Mouse (Mus musculus): ENCODE measurements around the gene Cacna1s. TPM values are rescaled to one million over a fixed set of nuclear protein-coding genes. Genes with fewer than 3 reads are reported as not detected.

The Cacna1s gene
- polyA plus RNA-seq, 1 experiment from 2014 or later: 0.29 TPM

GRCm38 (mm10) chr1:136137575-136137974 is 85.0 kb downstream of the Cacna1s start:
- Histone ChIP-seq H3K4me3 (no peak overlapping the region), H3K9ac (no peak overlapping the region), H3K4me1 (replicated peaks) (peaks cover 80% of the 10 kb centered on the region), H3K27ac (peak overlapping the region; percentile 64), H3K4me2 (peak overlapping the region; percentile 27; the same call in 1 of the 2 replicates), H3K36me3 (no peaks in the 10 kb centered on the region), H3K9me3 (replicated peaks) (no peaks in the 10 kb centered on the region), H3K27me3 (peaks cover 4% of the 10 kb centered on the region; the same call in 1 of the 2 replicates)
- ATAC-seq (replicated peaks; ENCODE audit: insufficient number of reproducible peaks, insufficient read depth, low FRiP score, low read depth): no peak
- WGBS: 9% methylated on average over 4 of the region's 4 CpGs

GRCm38 (mm10) chr1:136138191-136138830 is 85.8 kb downstream of the Cacna1s start:
- Histone ChIP-seq H3K4me2 (peak overlapping the region; percentile 27; the same call in 1 of the 2 replicates), H3K4me3 (no peak overlapping the region), H3K4me1 (replicated peaks) (peaks cover 76% of the 10 kb centered on the region), H3K9ac (0 out of 2 replicates have a peak overlapping the region, but pooled peaks have one; percentile 9), H3K27ac (peak overlapping the region; percentile 64), H3K36me3 (no peaks in the 10 kb centered on the region), H3K27me3 (no peaks in the 10 kb centered on the region; the same call in 1 of the 2 replicates), H3K9me3 (replicated peaks) (no peaks in the 10 kb centered on the region)
- no peak for ATAC-seq (replicated peaks; ENCODE audit: insufficient number of reproducible peaks, insufficient read depth, low FRiP score, low read depth)
- 27% methylated on average over 10 of the region's 10 CpGs for WGBS

GRCm38 (mm10) chr1:136139990-136140640 is 87.6 kb downstream of the Cacna1s start:
- peak overlapping the region; percentile 78 for H3K9ac ChIP-seq
- H3K4me3 ChIP-seq: peak overlapping the region; percentile 61
- peaks cover 59% of the 10 kb centered on the region for H3K4me1 ChIP-seq (replicated peaks)
- peak overlapping the region; percentile 93 for H3K4me2 ChIP-seq
- ATAC-seq (replicated peaks; ENCODE audit: insufficient number of reproducible peaks, insufficient read depth, low FRiP score, low read depth): peak; percentile 59
- H3K27ac ChIP-seq: peak overlapping the region; percentile 86
- WGBS: 1% methylated on average over 32 of the region's 32 CpGs
- H3K27me3 ChIP-seq: no peaks in the 10 kb centered on the region; the same call in 1 of the 2 replicates
- no peaks in the 10 kb centered on the region for H3K9me3 ChIP-seq (replicated peaks)
- H3K36me3 ChIP-seq: no peaks in the 10 kb centered on the region

GRCm38 (mm10) chr1:136141176-136141950 is 88.8 kb downstream of the Cacna1s start:
- no peaks in the 10 kb centered on the region for H3K36me3 ChIP-seq
- H3K4me1 ChIP-seq (replicated peaks): peaks cover 55% of the 10 kb centered on the region
- no peak overlapping the region for H3K4me3 ChIP-seq
- WGBS: 80% methylated on average over 11 of the region's 11 CpGs
- H3K27ac ChIP-seq: no peak overlapping the region
- ATAC-seq (replicated peaks; ENCODE audit: insufficient number of reproducible peaks, insufficient read depth, low FRiP score, low read depth): no peak
- H3K27me3 ChIP-seq: no peaks in the 10 kb centered on the region; the same call in 1 of the 2 replicates
- H3K9ac ChIP-seq: no peak overlapping the region
- no peak overlapping the region for H3K4me2 ChIP-seq
- H3K9me3 ChIP-seq (replicated peaks): no peaks in the 10 kb centered on the region

- Histone ChIP-seq H3K36me3 (no peaks in the 10 kb centered on the region), H3K4me3 (no peak overlapping the region), H3K4me2 (no peak overlapping the region), H3K9ac (no peak overlapping the region), H3K27ac (no peak overlapping the region), H3K27me3 (no peaks in the 10 kb centered on the region; the same call in 1 of the 2 replicates), H3K9me3 (replicated peaks) (no peaks in the 10 kb centered on the region), H3K4me1 (replicated peaks) (peaks cover 45% of the 10 kb centered on the region)
- ATAC-seq (replicated peaks; ENCODE audit: insufficient number of reproducible peaks, insufficient read depth, low FRiP score, low read depth): 0 out of 2 replicates have a peak, but pooled peaks have one; percentile 19
- WGBS: 31% methylated on average over 6 of the region's 6 CpGs
Observed at GRCm38 (mm10) chr1:136142336-136142735, 89.8 kb downstream of the Cacna1s start.

- WGBS: 91% methylated on average over 10 of the region's 10 CpGs
- Histone ChIP-seq H3K27ac (no peak overlapping the region), H3K27me3 (no peaks in the 10 kb centered on the region; the same call in 1 of the 2 replicates)
Observed at GRCm38 (mm10) chr1:136143514-136143913, 91.0 kb downstream of the Cacna1s start.

GRCm38 (mm10) chr1:136149702-136150101 is 97.2 kb downstream of the Cacna1s start:
- Histone ChIP-seq H3K9ac (no peak overlapping the region), H3K4me2 (no peak overlapping the region), H3K4me1 (replicated peaks) (no peaks in the 10 kb centered on the region), H3K27ac (no peak overlapping the region), H3K4me3 (no peak overlapping the region), H3K36me3 (no peaks in the 10 kb centered on the region; the same call in 1 of the 2 replicates), H3K9me3 (replicated peaks) (no peaks in the 10 kb centered on the region), H3K27me3 (no peaks in the 10 kb centered on the region)
- WGBS: 91% methylated on average over 9 of the region's 9 CpGs
- no peak for ATAC-seq (replicated peaks; ENCODE audit: insufficient number of reproducible peaks, insufficient read depth, low FRiP score, low read depth)

More at GRCm38 (mm10) chr1:136143514-136143913, 91.0 kb downstream of the Cacna1s start:
- no peak overlapping the region for H3K4me3 ChIP-seq
- H3K9me3 ChIP-seq (replicated peaks): no peaks in the 10 kb centered on the region
- no peak overlapping the region for H3K9ac ChIP-seq
- no peak for ATAC-seq (replicated peaks; ENCODE audit: insufficient number of reproducible peaks, insufficient read depth, low FRiP score, low read depth)
- H3K4me1 ChIP-seq (replicated peaks): peaks cover 33% of the 10 kb centered on the region
- H3K4me2 ChIP-seq: no peak overlapping the region
- H3K36me3 ChIP-seq: no peaks in the 10 kb centered on the region

GRCm38 (mm10) chr1:136151371-136151770 is 98.8 kb downstream of the Cacna1s start:
- Histone ChIP-seq H3K4me2 (no peak overlapping the region), H3K27me3 (no peaks in the 10 kb centered on the region), H3K4me3 (no peak overlapping the region), H3K4me1 (replicated peaks) (no peaks in the 10 kb centered on the region), H3K27ac (no peak overlapping the region), H3K9ac (no peak overlapping the region), H3K9me3 (replicated peaks) (no peaks in the 10 kb centered on the region), H3K36me3 (no peaks in the 10 kb centered on the region; the same call in 1 of the 2 replicates)
- no peak for ATAC-seq (replicated peaks; ENCODE audit: insufficient number of reproducible peaks, insufficient read depth, low FRiP score, low read depth)
- 80% methylated on average over 8 of the region's 8 CpGs for WGBS

- H3K9ac ChIP-seq: no peak overlapping the region
- H3K27me3 ChIP-seq: no peaks in the 10 kb centered on the region
- no peak overlapping the region for H3K4me2 ChIP-seq
- no peaks in the 10 kb centered on the region for H3K9me3 ChIP-seq (replicated peaks)
- H3K36me3 ChIP-seq: no peaks in the 10 kb centered on the region; the same call in 1 of the 2 replicates
- no peak overlapping the region for H3K27ac ChIP-seq
- WGBS: 93% methylated on average over 4 of the region's 4 CpGs
- ATAC-seq (replicated peaks; ENCODE audit: insufficient number of reproducible peaks, insufficient read depth, low FRiP score, low read depth): no peak
- H3K4me3 ChIP-seq: no peak overlapping the region
- no peaks in the 10 kb centered on the region for H3K4me1 ChIP-seq (replicated peaks)
Observed at GRCm38 (mm10) chr1:136156304-136156703, 103.8 kb downstream of the Cacna1s start.

- WGBS: 92% methylated on average over 4 of the region's 4 CpGs
- ATAC-seq (replicated peaks; ENCODE audit: insufficient number of reproducible peaks, insufficient read depth, low FRiP score, low read depth): no peak
- Histone ChIP-seq H3K4me1 (replicated peaks) (no peaks in the 10 kb centered on the region), H3K27ac (no peak overlapping the region), H3K36me3 (no peaks in the 10 kb centered on the region; the same call in 1 of the 2 replicates), H3K27me3 (no peaks in the 10 kb centered on the region), H3K9ac (no peak overlapping the region), H3K9me3 (replicated peaks) (no peaks in the 10 kb centered on the region), H3K4me3 (no peak overlapping the region), H3K4me2 (no peak overlapping the region)
Observed at GRCm38 (mm10) chr1:136156951-136157350, 104.4 kb downstream of the Cacna1s start.

- no peak overlapping the region for H3K9ac ChIP-seq
- H3K4me1 ChIP-seq (replicated peaks): no peaks in the 10 kb centered on the region
- no peak overlapping the region for H3K27ac ChIP-seq
- ATAC-seq (replicated peaks; ENCODE audit: insufficient number of reproducible peaks, insufficient read depth, low FRiP score, low read depth): no peak
- H3K9me3 ChIP-seq (replicated peaks): no peaks in the 10 kb centered on the region
- H3K4me2 ChIP-seq: no peak overlapping the region; the same call in 1 of the 2 replicates
- 46% methylated on average over 12 of the region's 12 CpGs for WGBS
- H3K27me3 ChIP-seq: no peaks in the 10 kb centered on the region
- no peaks in the 10 kb centered on the region for H3K36me3 ChIP-seq
- no peak overlapping the region for H3K4me3 ChIP-seq
Observed at GRCm38 (mm10) chr1:136159830-136160229, 107.3 kb downstream of the Cacna1s start.
